Mouse (Mus musculus) intestine, postnatal 0 days (tissue): Measurements from ENCODE around the gene Pfn1. TPM values are rescaled to one million over a fixed set of nuclear protein-coding genes. Genes with fewer than 3 reads are reported as not detected.
A peak's percentile ranks its signal among the peaks of the same experiment; 100 is the strongest.

Experiments used
- ATAC-seq: fragments of 200-750 bp; cut with Nextera tagmentation; 2 replicates; pipeline ENCODE4 v1.8.0; 2017; ENCODE audit warnings: mild to moderate bottlenecking, moderate TSS enrichment, moderate library complexity
- H3K27ac ChIP-seq: fragments of 300-500 bp; sonication (generic); 2 replicates; pipeline ENCODE4 v1.5.1; 2014; ENCODE audit warnings: mild to moderate bottlenecking, low read depth, low read length, moderate library complexity
- H3K27me3 ChIP-seq: fragments of 300-500 bp; sonication (generic); replicated peaks from 2 replicates; pipeline ENCODE4 v1.6.1; 2014; ENCODE audit warnings: low read length, mixed read lengths; ENCODE audit not compliant: control insufficient read depth, insufficient read depth
- H3K36me3 ChIP-seq: fragments of 300-500 bp; sonication (generic); 2 replicates; pipeline ENCODE4 v1.6.1; 2014; ENCODE audit warnings: mild to moderate bottlenecking, moderate library complexity; ENCODE audit not compliant: control insufficient read depth, insufficient read depth
- H3K4me1 ChIP-seq: fragments of 300-500 bp; sonication (generic); replicated peaks from 2 replicates; pipeline ENCODE4 v1.6.1; 2014; ENCODE audit warnings: antibody characterized with exemption, low read length, mixed read lengths; ENCODE audit not compliant: control insufficient read depth, insufficient read depth
- H3K4me2 ChIP-seq: fragments of 300-500 bp; sonication (generic); replicated peaks from 2 replicates; pipeline ENCODE4 v1.6.1; 2014; ENCODE audit warnings: low read depth, mild to moderate bottlenecking, moderate library complexity
- H3K4me3 ChIP-seq: fragments of 300-500 bp; sonication (generic); 2 replicates; pipeline ENCODE4 v1.5.1; 2014; ENCODE audit warnings: low read depth, low read length
- H3K9ac ChIP-seq: fragments of 300-500 bp; sonication (generic); 2 replicates; pipeline ENCODE4 v1.6.1; 2014; ENCODE audit warnings: mild to moderate bottlenecking, low read depth, low read length
- H3K9me3 ChIP-seq: fragments of 300-500 bp; sonication (generic); 2 replicates; pipeline ENCODE4 v1.6.1; 2016; ENCODE audit warnings: mixed run types; ENCODE audit not compliant: control insufficient read depth
- CTCF ChIP-seq: sonication (generic); IDR thresholded peaks from 2 replicates; pipeline ENCODE4 v1.5.1; 2016; ENCODE audit warnings: low read depth, mild to moderate bottlenecking, control low read depth, antibody characterized with exemption, moderate library complexity
- whole genome bisulfite sequencing: fragments of 180-500 bp; shearing (Covaris S2); extraction: QIAGEN DNeasy Blood & Tissue Kit; methylation state at CpG from one replicate; pipeline ENCODE4 v1.1.7; 2014; 5-methylcytosine and 5-hydroxymethylcytosine counted together
- polyA plus RNA-seq: library from polyadenylated mRNA; unstranded; fragments of >200 nt; fragmentation: Nextera tagmentation; extraction: Ambion mirVana; gene quantifications from 2 replicates; pipeline ENCODE4 v1.2.1, GENCODE M21; 2015

Gene Pfn1
- polyA plus RNA-seq, 1 experiment from 2014 or later = 1,961 TPM

DNA sequence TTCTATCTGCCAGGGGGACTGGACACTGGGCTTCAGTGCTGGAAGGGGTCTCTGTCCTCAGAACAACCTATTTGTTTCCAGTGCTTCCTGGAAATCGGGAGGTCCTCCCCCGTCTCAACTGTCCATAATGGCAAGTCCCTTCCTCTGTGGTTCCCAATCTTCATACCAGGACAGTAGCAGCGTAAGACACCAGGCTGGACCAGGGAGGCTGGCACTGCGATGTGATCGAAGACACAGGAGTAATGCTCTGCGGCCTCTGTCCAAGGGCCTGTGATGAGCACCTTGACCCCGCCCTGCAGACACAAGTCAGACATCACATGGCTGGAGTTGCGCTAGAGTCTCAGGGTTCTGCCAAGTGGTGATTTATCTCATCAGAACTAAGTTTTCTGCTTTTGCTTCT, 24.9 kb upstream of the Pfn1 start:
- Histone ChIP-seq H3K4me1 (no peaks in the 10 kb centered on the region; the same call in 1 of the 2 replicates), H3K36me3 (peaks cover 79% of the 10 kb centered on the region), H3K27me3 (no peaks in the 10 kb centered on the region), H3K9ac (no peak overlapping the region), H3K4me2 (no peak overlapping the region), H3K27ac (no peak overlapping the region), H3K9me3 (no peaks in the 10 kb centered on the region), H3K4me3 (no peak overlapping the region)
- no peak for TF ChIP-seq CTCF
- ATAC-seq = no peak
- WGBS = 92% methylated on average over 8 of the region's 8 CpGs

DNA sequence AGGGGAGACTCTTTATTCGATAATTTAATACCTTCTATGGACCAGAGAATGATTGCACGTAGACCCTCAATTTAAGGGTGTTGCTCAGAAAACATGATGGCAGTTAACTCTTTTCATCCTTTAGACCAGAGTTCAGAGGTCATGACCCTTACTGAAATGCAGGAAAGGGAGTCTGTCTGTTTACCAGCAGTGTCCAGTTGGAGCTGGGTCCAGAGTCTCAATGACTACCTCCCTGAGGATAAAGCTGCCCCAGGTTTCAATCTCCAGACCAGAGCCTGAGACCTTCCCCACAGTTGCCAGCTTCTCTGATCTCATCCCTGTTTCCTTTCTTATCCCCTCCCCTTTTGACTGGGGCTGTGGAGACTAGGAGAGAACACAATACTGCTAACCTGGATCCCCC, 24.1 kb upstream of the Pfn1 start:
- H3K27me3 ChIP-seq = no peaks in the 10 kb centered on the region
- no peak overlapping the region for H3K4me3 ChIP-seq
- no peak overlapping the region for H3K4me2 ChIP-seq
- no peak overlapping the region for H3K9ac ChIP-seq
- no peaks in the 10 kb centered on the region for H3K4me1 ChIP-seq
- no peak for TF ChIP-seq CTCF
- WGBS = 76% methylated on average over 2 of the region's 2 CpGs
- no peak for ATAC-seq
- H3K9me3 ChIP-seq = no peaks in the 10 kb centered on the region
- no peak overlapping the region for H3K27ac ChIP-seq
- H3K36me3 ChIP-seq = peaks cover 80% of the 10 kb centered on the region

GRCm38 (mm10) chr11:70678092-70678491, 23.6 kb upstream of the Pfn1 start:
- 70% methylated on average over 9 of the region's 9 CpGs for WGBS
- no peaks in the 10 kb centered on the region for H3K4me1 ChIP-seq
- peaks cover 77% of the 10 kb centered on the region for H3K36me3 ChIP-seq
- no peaks in the 10 kb centered on the region for H3K9me3 ChIP-seq
- H3K27ac ChIP-seq = no peak overlapping the region
- 0 out of 2 replicates have a peak overlapping the region, but pooled peaks have one; percentile 22 for H3K9ac ChIP-seq
- ATAC-seq = no peak
- no peak overlapping the region for H3K4me3 ChIP-seq
- H3K27me3 ChIP-seq = no peaks in the 10 kb centered on the region
- no peak overlapping the region for H3K4me2 ChIP-seq
- no peak for TF ChIP-seq CTCF

DNA sequence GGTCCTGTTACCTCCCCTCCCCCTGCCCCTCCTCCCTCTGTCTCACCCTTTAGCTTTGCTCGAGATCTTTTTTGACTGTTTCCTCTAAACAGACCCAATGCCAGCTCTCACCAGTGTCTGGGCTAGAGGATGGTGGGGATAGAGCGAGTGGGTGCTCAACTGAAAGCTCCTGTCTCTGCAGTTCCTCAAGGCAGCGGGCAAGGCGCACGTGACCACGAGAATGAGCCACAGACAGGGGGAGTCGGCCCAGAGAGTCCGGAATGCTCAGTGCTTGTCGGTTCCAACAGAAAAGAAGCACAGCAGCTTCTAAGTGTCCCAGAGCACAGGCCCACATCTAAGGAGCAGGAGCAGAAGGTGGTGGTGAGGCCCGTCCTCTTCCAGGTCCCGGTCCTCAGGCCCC, 20.1 kb upstream of the Pfn1 start:
- H3K27ac ChIP-seq = no peak overlapping the region

DNA sequence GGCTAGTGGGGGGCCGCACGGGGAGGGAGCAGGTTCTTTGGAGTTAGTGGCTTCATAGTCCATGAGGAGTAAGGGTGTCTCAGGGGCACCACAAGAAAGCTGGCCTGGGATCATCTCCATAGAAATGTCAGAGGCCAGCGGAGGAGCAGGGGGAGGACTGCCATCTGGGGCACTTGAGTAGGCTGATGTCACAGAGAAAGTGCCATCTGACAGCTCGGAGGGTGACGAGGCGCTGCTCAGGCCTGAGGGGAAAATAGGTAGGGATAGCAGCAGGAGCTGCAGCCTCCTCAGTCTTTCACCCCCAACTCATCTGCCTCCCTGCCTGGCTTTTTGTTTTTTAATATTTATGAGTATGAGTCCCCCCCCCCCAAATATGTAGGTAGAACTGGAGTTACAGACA, 19.6 kb upstream of the Pfn1 start:
- H3K4me1 ChIP-seq = no peaks in the 10 kb centered on the region
- no peak for ATAC-seq
- H3K9me3 ChIP-seq = no peaks in the 10 kb centered on the region
- H3K4me2 ChIP-seq = no peak overlapping the region
- no peak overlapping the region for H3K4me3 ChIP-seq
- H3K9ac ChIP-seq = no peak overlapping the region
- no peaks in the 10 kb centered on the region for H3K27me3 ChIP-seq
- TF ChIP-seq CTCF = no peak
- peaks cover 62% of the 10 kb centered on the region for H3K36me3 ChIP-seq
- H3K27ac ChIP-seq = no peak overlapping the region
- WGBS = 89% methylated on average over 6 of the region's 6 CpGs

More for the DNA sequence above, 20.1 kb upstream of the Pfn1 start:
- H3K4me2 ChIP-seq = no peak overlapping the region
- WGBS = 67% methylated on average over 11 of the region's 11 CpGs
- H3K27me3 ChIP-seq = no peaks in the 10 kb centered on the region
- no peaks in the 10 kb centered on the region for H3K9me3 ChIP-seq
- H3K9ac ChIP-seq = no peak overlapping the region
- no peak overlapping the region for H3K4me3 ChIP-seq
- no peak for ATAC-seq
- H3K36me3 ChIP-seq = peaks cover 65% of the 10 kb centered on the region
- H3K4me1 ChIP-seq = no peaks in the 10 kb centered on the region
- TF ChIP-seq CTCF = 0 out of 2 replicates have a peak, but pooled peaks have one; percentile 6

- Histone ChIP-seq H3K9me3 (no peaks in the 10 kb centered on the region), H3K27me3 (no peaks in the 10 kb centered on the region), H3K4me1 (no peaks in the 10 kb centered on the region), H3K4me3 (no peak overlapping the region), H3K4me2 (no peak overlapping the region), H3K36me3 (peaks cover 45% of the 10 kb centered on the region), H3K9ac (peak overlapping the region; percentile 22; the same call in 1 of the 2 replicates), H3K27ac (no peak overlapping the region; the same call in 1 of the 2 replicates)
- TF ChIP-seq CTCF = no peak
- 73% methylated on average over 16 of the region's 16 CpGs for WGBS
- ATAC-seq = no peak
These were observed 17.0 kb upstream of the Pfn1 start for GRCm38 (mm10) chr11:70671333-70672047.
